Mouse (Mus musculus): ENCODE data around the gene Phc1. TPM values are rescaled to one million over a fixed set of nuclear protein-coding genes. Genes with fewer than 3 reads are reported as not detected.

Gene Phc1
- polyA plus RNA-seq, 1 experiment from 2014 or later = 6.5 TPM

DNA sequence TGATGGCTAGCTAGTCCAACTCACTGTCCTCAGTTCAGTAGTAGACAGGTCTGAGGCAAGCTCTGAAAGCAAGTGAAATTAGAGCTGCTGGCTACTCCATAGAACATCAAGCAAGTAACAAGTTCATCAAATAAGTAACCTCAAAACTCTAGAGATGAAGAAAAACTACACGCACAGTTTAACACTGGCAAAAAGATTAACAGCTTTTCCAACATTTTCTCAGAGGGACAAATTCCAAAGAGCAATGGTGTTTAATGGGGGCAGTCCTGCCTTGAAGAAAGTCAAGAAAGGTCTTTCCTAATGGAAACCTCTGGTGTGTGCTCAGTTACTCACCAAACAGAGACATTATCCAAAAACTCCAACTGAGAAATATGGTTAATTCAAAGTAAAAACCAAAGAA is 21.6 kb downstream of the Phc1 start:
- H3K9me3 ChIP-seq (ENCODE audit: low read length) = no peaks in the 10 kb centered on the region
- no peak overlapping the region for H3K27ac ChIP-seq (ENCODE audit: low read length)
- DNase-seq (ENCODE audit: low spot score) (no peak), ATAC-seq (no peak)
- TF ChIP-seq CTCF (IDR thresholded peaks at IDR 0.05) = no peak
- no peak for TF ChIP-seq EP300 (IDR thresholded peaks at IDR 0.05)
- no peaks in the 10 kb centered on the region for H3K4me1 ChIP-seq (ENCODE audit: insufficient read depth, low read depth, low read length)
- no peak overlapping the region for H3K9ac ChIP-seq (replicated peaks; ENCODE audit: low read depth)
- no peak overlapping the region for H3K4me2 ChIP-seq (replicated peaks; ENCODE audit: low read depth, low read length)
- WGBS = 97% methylated on average over 1 of the region's 1 CpGs
- H3K4me3 ChIP-seq (ENCODE audit: low read depth, low read length) = no peak overlapping the region
- peaks cover 32% of the 10 kb centered on the region for H3K36me3 ChIP-seq (ENCODE audit: insufficient read depth, low read length)
- H3K27me3 ChIP-seq (replicated peaks; ENCODE audit: insufficient read depth, low read length) = no peaks in the 10 kb centered on the region

- WGBS = 35% methylated on average over 5 of the region's 5 CpGs
Measured at GRCm38 (mm10) chr6:122310187-122310820, 30.1 kb downstream of the Phc1 start.

DNA sequence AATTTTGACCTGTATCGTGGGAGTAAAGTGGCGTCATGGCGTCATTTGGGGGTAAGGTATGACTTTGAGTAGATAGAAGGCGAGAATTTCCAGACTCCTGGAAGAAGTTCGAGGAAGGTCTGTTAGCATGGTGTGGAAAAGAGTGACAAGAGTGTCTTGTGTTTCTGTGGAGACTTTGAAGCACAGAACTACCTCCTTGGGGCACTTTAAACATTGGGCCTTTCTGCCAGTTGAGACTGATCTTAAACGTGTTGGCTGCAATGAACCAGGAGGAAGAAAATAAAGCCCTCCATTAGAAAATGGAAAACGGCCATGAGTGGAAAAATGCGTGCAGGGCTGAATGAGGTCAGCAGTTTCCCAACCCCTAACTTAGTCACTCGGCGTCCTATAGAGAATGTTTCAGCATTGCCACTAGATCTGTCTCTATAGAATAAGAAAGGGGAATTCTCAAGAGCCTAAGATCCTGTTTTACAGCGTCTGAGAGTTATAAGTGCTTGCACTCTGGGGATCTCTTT is 30.9 kb downstream of the Phc1 start:
- H3K4me2 ChIP-seq (replicated peaks; ENCODE audit: low read depth, low read length) = peak overlapping the region; percentile 96
- no peaks in the 10 kb centered on the region for H3K27me3 ChIP-seq (replicated peaks; ENCODE audit: insufficient read depth, low read length)
- H3K9ac ChIP-seq (replicated peaks; ENCODE audit: low read depth) = peak overlapping the region; percentile 87
- no peak for ATAC-seq
- H3K4me1 ChIP-seq (ENCODE audit: insufficient read depth, low read depth, low read length) = peaks cover 11% of the 10 kb centered on the region; the same call in 1 of the 2 replicates
- peak overlapping the region; percentile 85 for H3K4me3 ChIP-seq (ENCODE audit: low read depth, low read length)
- no peak for TF ChIP-seq EP300 (IDR thresholded peaks at IDR 0.05)
- no peak for TF ChIP-seq CTCF (IDR thresholded peaks at IDR 0.05)
- 2% methylated on average over 11 of the region's 11 CpGs for WGBS
- H3K36me3 ChIP-seq (ENCODE audit: insufficient read depth, low read length) = peaks cover 10% of the 10 kb centered on the region
- H3K27ac ChIP-seq (ENCODE audit: low read length) = peak overlapping the region; percentile 82
- peak; percentile 32 for DNase-seq (ENCODE audit: low spot score)
- H3K9me3 ChIP-seq (ENCODE audit: low read length) = no peaks in the 10 kb centered on the region

More at GRCm38 (mm10) chr6:122310187-122310820, 30.1 kb downstream of the Phc1 start:
- DNase-seq (ENCODE audit: low spot score) (peak; percentile 64), ATAC-seq (no peak)
- H3K4me2 ChIP-seq (replicated peaks; ENCODE audit: low read depth, low read length) = peak overlapping the region; percentile 96
- H3K4me3 ChIP-seq (ENCODE audit: low read depth, low read length) = no peak overlapping the region
- H3K4me1 ChIP-seq (ENCODE audit: insufficient read depth, low read depth, low read length) = peaks cover 11% of the 10 kb centered on the region; the same call in 1 of the 2 replicates
- H3K9ac ChIP-seq (replicated peaks; ENCODE audit: low read depth) = 0 out of 2 replicates have a peak overlapping the region, but pooled peaks have one; percentile 16
- peak overlapping the region; percentile 82 for H3K27ac ChIP-seq (ENCODE audit: low read length)
- H3K27me3 ChIP-seq (replicated peaks; ENCODE audit: insufficient read depth, low read length) = no peaks in the 10 kb centered on the region
- H3K36me3 ChIP-seq (ENCODE audit: insufficient read depth, low read length) = peaks cover 10% of the 10 kb centered on the region
- H3K9me3 ChIP-seq (ENCODE audit: low read length) = no peaks in the 10 kb centered on the region
- TF ChIP-seq EP300 (IDR thresholded peaks at IDR 0.05) (no peak), CTCF (IDR thresholded peaks at IDR 0.05) (no peak)

DNA sequence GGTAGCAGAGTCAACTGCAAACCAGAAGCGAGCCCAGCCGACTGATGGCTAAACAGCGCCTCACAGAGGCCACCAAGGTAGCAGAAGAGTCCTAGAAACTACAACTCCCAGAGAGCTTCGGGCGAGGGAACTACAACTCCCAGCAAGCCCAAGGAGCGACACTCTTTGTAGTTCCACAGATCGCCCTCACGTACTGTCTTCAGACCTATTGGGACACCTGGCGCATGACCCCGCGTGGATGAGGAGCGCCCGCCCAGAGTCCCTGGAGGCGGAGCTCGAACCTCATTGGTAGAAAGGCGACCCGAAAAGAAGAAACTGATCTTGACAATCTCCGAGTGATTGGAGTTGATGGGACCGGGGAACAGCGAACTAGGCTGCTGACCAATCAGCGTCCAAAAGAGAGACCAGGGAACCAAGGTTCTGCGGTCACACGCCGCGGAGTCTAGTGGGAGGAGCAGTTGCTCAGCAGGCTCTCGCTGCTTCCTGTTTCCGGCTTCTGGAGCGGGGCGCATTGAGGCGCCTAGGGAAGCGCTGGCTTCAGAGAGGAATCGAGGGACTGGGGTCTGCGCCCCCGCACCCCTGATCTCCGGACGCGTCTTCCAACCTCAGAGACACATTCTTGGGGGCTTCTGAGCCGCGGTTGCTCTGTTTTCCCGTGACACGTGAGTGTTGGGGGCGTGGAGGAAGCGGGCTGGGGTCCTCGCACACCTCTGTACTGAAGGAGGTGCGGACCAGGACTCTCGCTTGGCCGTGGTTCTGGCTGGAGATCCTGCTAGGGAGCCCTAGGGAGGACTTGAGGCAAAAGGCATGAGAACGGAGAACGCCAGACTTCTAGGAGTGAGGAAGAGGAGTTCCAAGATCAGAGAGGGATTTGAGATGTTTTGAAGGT is 31.6 kb downstream of the Phc1 start, which contains the start of gene M6pr:
M6pr (plus strand) TSS at position 216 of the 889 bp plus-strand sequence.
- peak; percentile 100 for DNase-seq (ENCODE audit: low spot score)
- peak; percentile 99 for ATAC-seq
- peak within 1 kb of the TSS; percentile 87 for H3K9ac ChIP-seq (replicated peaks; ENCODE audit: low read depth)
- no peaks in the 10 kb centered on the region for H3K27me3 ChIP-seq (replicated peaks; ENCODE audit: insufficient read depth, low read length)
- peak within 1 kb of the TSS; percentile 82 for H3K27ac ChIP-seq (ENCODE audit: low read length)
- H3K36me3 ChIP-seq (ENCODE audit: insufficient read depth, low read length) = peaks cover 6% of the 10 kb centered on the region
- peak within 1 kb of the TSS; percentile 85 for H3K4me3 ChIP-seq (ENCODE audit: low read depth, low read length)
- WGBS = under 1% methylated on average over 49 of the region's 49 CpGs
- H3K4me2 ChIP-seq (replicated peaks; ENCODE audit: low read depth, low read length) = peak within 1 kb of the TSS; percentile 96
- H3K9me3 ChIP-seq (ENCODE audit: low read length) = no peaks in the 10 kb centered on the region
- peak; percentile 68; the same call in 1 of the 2 replicates for TF ChIP-seq EP300 (IDR thresholded peaks at IDR 0.05)
- TF ChIP-seq CTCF (IDR thresholded peaks at IDR 0.05) = peak; percentile 92
- H3K4me1 ChIP-seq (ENCODE audit: insufficient read depth, low read depth, low read length) = peaks cover 11% of the 10 kb centered on the region; the same call in 1 of the 2 replicates

- no peaks in the 10 kb centered on the region for H3K27me3 ChIP-seq (replicated peaks; ENCODE audit: insufficient read depth, low read length)
- no peak overlapping the region for H3K9ac ChIP-seq (replicated peaks; ENCODE audit: low read depth)
- no peaks in the 10 kb centered on the region for H3K9me3 ChIP-seq (ENCODE audit: low read length)
- 63% methylated on average over 6 of the region's 6 CpGs for WGBS
- peaks cover 11% of the 10 kb centered on the region; the same call in 1 of the 2 replicates for H3K4me1 ChIP-seq (ENCODE audit: insufficient read depth, low read depth, low read length)
- no peaks in the 10 kb centered on the region for H3K36me3 ChIP-seq (ENCODE audit: insufficient read depth, low read length)
- no peak overlapping the region for H3K27ac ChIP-seq (ENCODE audit: low read length)
- ATAC-seq = no peak
- no peak for DNase-seq (ENCODE audit: low spot score)
- TF ChIP-seq CTCF (IDR thresholded peaks at IDR 0.05) (no peak), EP300 (IDR thresholded peaks at IDR 0.05) (no peak)
- H3K4me3 ChIP-seq (ENCODE audit: low read depth, low read length) = no peak overlapping the region; the same call in 1 of the 2 replicates
- H3K4me2 ChIP-seq (replicated peaks; ENCODE audit: low read depth, low read length) = no peak overlapping the region
Measured at GRCm38 (mm10) chr6:122308136-122308504, 32.2 kb downstream of the Phc1 start.

DNA sequence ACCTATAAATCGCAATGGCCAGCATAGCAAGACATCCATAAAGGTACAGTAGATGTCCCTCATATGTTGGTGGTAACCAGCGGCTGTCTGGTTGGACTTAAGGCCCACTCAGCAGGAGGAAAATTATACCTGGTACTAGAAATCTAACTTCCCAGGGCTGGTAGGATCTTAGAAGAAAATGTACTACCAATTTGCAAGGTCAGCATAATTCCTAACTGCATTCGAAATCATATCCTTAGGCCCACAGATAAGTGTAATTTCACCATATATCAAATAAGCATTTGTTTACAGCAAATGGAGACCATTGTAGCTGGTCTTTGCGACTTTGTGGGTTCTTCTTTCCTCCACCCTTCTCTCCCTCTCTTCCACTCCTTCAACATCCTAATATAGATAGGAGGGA is 33.7 kb downstream of the Phc1 start:
- H3K36me3 ChIP-seq (ENCODE audit: insufficient read depth, low read length) = no peaks in the 10 kb centered on the region
- DNase-seq (ENCODE audit: low spot score) = no peak
- 81% methylated on average over 4 of the region's 4 CpGs for WGBS
- H3K27ac ChIP-seq (ENCODE audit: low read length) = no peak overlapping the region
- TF ChIP-seq CTCF (IDR thresholded peaks at IDR 0.05) (no peak), EP300 (IDR thresholded peaks at IDR 0.05) (no peak)
- no peaks in the 10 kb centered on the region for H3K9me3 ChIP-seq (ENCODE audit: low read length)
- H3K9ac ChIP-seq (replicated peaks; ENCODE audit: low read depth) = no peak overlapping the region
- ATAC-seq = no peak
- no peak overlapping the region for H3K4me3 ChIP-seq (ENCODE audit: low read depth, low read length)
- H3K27me3 ChIP-seq (replicated peaks; ENCODE audit: insufficient read depth, low read length) = no peaks in the 10 kb centered on the region
- H3K4me2 ChIP-seq (replicated peaks; ENCODE audit: low read depth, low read length) = no peak overlapping the region
- peaks cover 11% of the 10 kb centered on the region; the same call in 1 of the 2 replicates for H3K4me1 ChIP-seq (ENCODE audit: insufficient read depth, low read depth, low read length)
